Mouse (Mus musculus): Measurements from ENCODE around the gene Dusp9. TPM values are rescaled to one million over a fixed set of nuclear protein-coding genes. Genes with fewer than 3 reads are reported as not detected.

The Dusp9 gene
- polyA plus RNA-seq, 2 experiments, result 9.3 to 24.7 TPM

GRCm38 (mm10) chrX:73613665-73614064 is 25.6 kb upstream of the Dusp9 start:
- no peak for ATAC-seq (ENCODE audit: insufficient read depth)
- no peaks in the 10 kb centered on the region for H3K9me3 ChIP-seq (ENCODE audit: control insufficient read depth, low read length)
- no peak for TF ChIP-seq CTCF (IDR thresholded peaks at IDR 0.05; ENCODE audit: low read depth)
- TF ChIP-seq EP300 (IDR thresholded peaks at IDR 0.05; ENCODE audit: low read depth), result no peak
- H3K4me1 ChIP-seq (replicated peaks; ENCODE audit: control insufficient read depth in 2 of 2, insufficient read depth in 2 of 2, low read length in 1 of 2), result 0 out of 4 replicates have a peak, but pooled peaks cover 0 to 2% of the 10 kb centered on the region in 2 experiments
- no peak overlapping the region for H3K9ac ChIP-seq (replicated peaks)
- no peaks in the 10 kb centered on the region for H3K27me3 ChIP-seq (ENCODE audit: control insufficient read depth, insufficient read depth, low read length)
- H3K36me3 ChIP-seq (replicated peaks; ENCODE audit: control insufficient read depth, insufficient read depth, low read depth), result no peaks in the 10 kb centered on the region
- WGBS (ENCODE audit: insufficient replicate concordance), result 35% methylated on average over 4 of the region's 4 CpGs
- H3K4me2 ChIP-seq (ENCODE audit: low read depth), result no peak overlapping the region
- DNase-seq (ENCODE audit: low read depth in 3 of 3, low spot score in 3 of 3), result no peak
- H3K4me3 ChIP-seq (ENCODE audit: insufficient read depth in 1 of 2, low read depth in 2 of 2, low read length in 2 of 2), result no peak overlapping the region
- no peak overlapping the region for H3K27ac ChIP-seq

GRCm38 (mm10) chrX:73615876-73616275 is 23.3 kb upstream of the Dusp9 start:
- H3K27me3 ChIP-seq (ENCODE audit: control insufficient read depth, insufficient read depth, low read length), result no peaks in the 10 kb centered on the region
- no peaks in the 10 kb centered on the region for H3K9me3 ChIP-seq (ENCODE audit: control insufficient read depth, low read length)
- no peaks in the 10 kb centered on the region for H3K36me3 ChIP-seq (replicated peaks; ENCODE audit: control insufficient read depth, insufficient read depth, low read depth)
- no peak overlapping the region for H3K27ac ChIP-seq
- H3K4me2 ChIP-seq (ENCODE audit: low read depth), result no peak overlapping the region
- no peak overlapping the region for H3K9ac ChIP-seq (replicated peaks)
- ATAC-seq (ENCODE audit: insufficient read depth), result no peak
- H3K4me1 ChIP-seq (replicated peaks; ENCODE audit: control insufficient read depth in 2 of 2, insufficient read depth in 2 of 2, low read length in 1 of 2), result peaks cover 0 to 4% of the 10 kb centered on the region in 2 experiments; a peak in 1 of 4 replicates
- DNase-seq (ENCODE audit: low read depth in 3 of 3, low spot score in 3 of 3), result no peak
- H3K4me3 ChIP-seq (ENCODE audit: insufficient read depth in 1 of 2, low read depth in 2 of 2, low read length in 2 of 2), result no peak overlapping the region
- TF ChIP-seq EP300 (IDR thresholded peaks at IDR 0.05; ENCODE audit: low read depth), result no peak
- TF ChIP-seq CTCF (IDR thresholded peaks at IDR 0.05; ENCODE audit: low read depth), result no peak
- 50% methylated on average over 1 of the region's 1 CpGs for WGBS (ENCODE audit: insufficient replicate concordance)

- no peak overlapping the region for H3K27ac ChIP-seq
- no peaks in the 10 kb centered on the region for H3K9me3 ChIP-seq (ENCODE audit: control insufficient read depth, low read length)
- no peak for DNase-seq (ENCODE audit: low read depth in 3 of 3, low spot score in 3 of 3)
- no peaks in the 10 kb centered on the region for H3K36me3 ChIP-seq (replicated peaks; ENCODE audit: control insufficient read depth, insufficient read depth, low read depth)
- no peak overlapping the region for H3K4me3 ChIP-seq (ENCODE audit: insufficient read depth in 1 of 2, low read depth in 2 of 2, low read length in 2 of 2)
- no peak for TF ChIP-seq CTCF (IDR thresholded peaks at IDR 0.05; ENCODE audit: low read depth)
- no peak for TF ChIP-seq EP300 (IDR thresholded peaks at IDR 0.05; ENCODE audit: low read depth)
- H3K4me1 ChIP-seq (replicated peaks; ENCODE audit: control insufficient read depth in 2 of 2, insufficient read depth in 2 of 2, low read length in 1 of 2), result peaks cover 0 to 2% of the 10 kb centered on the region in 2 experiments; a peak in 1 of 4 replicates
- no peak overlapping the region for H3K9ac ChIP-seq (replicated peaks)
- H3K4me2 ChIP-seq (ENCODE audit: low read depth), result no peak overlapping the region
- H3K27me3 ChIP-seq (ENCODE audit: control insufficient read depth, insufficient read depth, low read length), result no peaks in the 10 kb centered on the region
- no peak for ATAC-seq (ENCODE audit: insufficient read depth)
Observed at GRCm38 (mm10) chrX:73619401-73619800, 19.8 kb upstream of the Dusp9 start.

GRCm38 (mm10) chrX:73619890-73620289 is 19.3 kb upstream of the Dusp9 start:
- Histone ChIP-seq H3K9ac (replicated peaks) (no peak overlapping the region), H3K27me3 (ENCODE audit: control insufficient read depth, insufficient read depth, low read length) (no peaks in the 10 kb centered on the region), H3K4me3 (ENCODE audit: insufficient read depth in 1 of 2, low read depth in 2 of 2, low read length in 2 of 2) (no peak overlapping the region), H3K27ac (no peak overlapping the region), H3K4me1 (replicated peaks; ENCODE audit: control insufficient read depth in 2 of 2, insufficient read depth in 2 of 2, low read length in 1 of 2) (peaks cover 0 to 2% of the 10 kb centered on the region in 2 experiments; a peak in 1 of 4 replicates), H3K4me2 (ENCODE audit: low read depth) (no peak overlapping the region), H3K9me3 (ENCODE audit: control insufficient read depth, low read length) (no peaks in the 10 kb centered on the region), H3K36me3 (replicated peaks; ENCODE audit: control insufficient read depth, insufficient read depth, low read depth) (no peaks in the 10 kb centered on the region)
- DNase-seq (ENCODE audit: low read depth in 3 of 3, low spot score in 3 of 3), result no peak
- ATAC-seq (ENCODE audit: insufficient read depth), result no peak
- WGBS (ENCODE audit: insufficient replicate concordance), result 67% methylated on average over 2 of the region's 2 CpGs
- no peak for TF ChIP-seq CTCF (IDR thresholded peaks at IDR 0.05; ENCODE audit: low read depth)
- TF ChIP-seq EP300 (IDR thresholded peaks at IDR 0.05; ENCODE audit: low read depth), result no peak

- Histone ChIP-seq H3K4me3 (ENCODE audit: insufficient read depth in 1 of 2, low read depth in 2 of 2, low read length in 2 of 2) (no peak overlapping the region), H3K27ac (no peak overlapping the region), H3K36me3 (replicated peaks; ENCODE audit: control insufficient read depth, insufficient read depth, low read depth) (no peaks in the 10 kb centered on the region), H3K9me3 (ENCODE audit: control insufficient read depth, low read length) (no peaks in the 10 kb centered on the region), H3K4me1 (replicated peaks; ENCODE audit: control insufficient read depth in 2 of 2, insufficient read depth in 2 of 2, low read length in 1 of 2) (no peaks in the 10 kb centered on the region), H3K4me2 (ENCODE audit: low read depth) (no peak overlapping the region), H3K9ac (replicated peaks) (no peak overlapping the region), H3K27me3 (ENCODE audit: control insufficient read depth, insufficient read depth, low read length) (no peaks in the 10 kb centered on the region)
- ATAC-seq (ENCODE audit: insufficient read depth), result no peak
- TF ChIP-seq CTCF (IDR thresholded peaks at IDR 0.05; ENCODE audit: low read depth), result no peak
- no peak for TF ChIP-seq EP300 (IDR thresholded peaks at IDR 0.05; ENCODE audit: low read depth)
- DNase-seq (ENCODE audit: low read depth in 3 of 3, low spot score in 3 of 3), result no peak
Observed at GRCm38 (mm10) chrX:73626981-73627380, 12.2 kb upstream of the Dusp9 start.
